Mouse (Mus musculus) neural tube, embryonic 13.5 days (tissue): ENCODE data around the gene Sptssb. TPM values are rescaled to one million over a fixed set of nuclear protein-coding genes. Genes with fewer than 3 reads are reported as not detected.

Experiments used
- ATAC-seq: fragments of 200-750 bp; cut with Nextera tagmentation; 2 replicates; pipeline ENCODE4 v1.8.0; 2017; ENCODE audit warnings: low read depth, mild to moderate bottlenecking, moderate TSS enrichment, moderate library complexity
- H3K27ac ChIP-seq: fragments of 300-500 bp; sonication (generic); replicated peaks from 2 replicates; pipeline ENCODE4 v1.5.1; 2015; ENCODE audit warnings: moderate library complexity, mild to moderate bottlenecking, inconsistent platforms
- H3K27me3 ChIP-seq: fragments of 300-500 bp; sonication (generic); 2 replicates; pipeline ENCODE4 v1.6.1; 2015; ENCODE audit warnings: mild to moderate bottlenecking, inconsistent platforms
- H3K36me3 ChIP-seq: fragments of 300-500 bp; sonication (generic); 2 replicates; pipeline ENCODE4 v1.6.1; 2015; ENCODE audit warnings: mild to moderate bottlenecking, inconsistent platforms
- H3K4me1 ChIP-seq: fragments of 300-500 bp; sonication (generic); replicated peaks from 2 replicates; pipeline ENCODE4 v1.6.1; 2015; ENCODE audit warnings: inconsistent platforms
- H3K4me2 ChIP-seq: fragments of 300-500 bp; sonication (generic); 2 replicates; pipeline ENCODE4 v1.6.1; 2015; ENCODE audit warnings: inconsistent platforms, mild to moderate bottlenecking, moderate library complexity
- H3K4me3 ChIP-seq: fragments of 300-500 bp; sonication (generic); 2 replicates; pipeline ENCODE4 v1.5.1; 2015; ENCODE audit warnings: mild to moderate bottlenecking, inconsistent platforms
- H3K9ac ChIP-seq: fragments of 300-500 bp; sonication (generic); 2 replicates; pipeline ENCODE4 v1.6.1; 2015; ENCODE audit warnings: moderate library complexity, mild to moderate bottlenecking, inconsistent platforms
- H3K9me3 ChIP-seq: fragments of 300-500 bp; sonication (generic); 2 replicates; pipeline ENCODE4 v1.6.1; 2016; ENCODE audit warnings: inconsistent platforms
- WGBS: fragments of 180-500 bp; shearing (Covaris S2); methylation state at CpG from one replicate; pipeline ENCODE4 v1.1.7; 2015; 5-methylcytosine and 5-hydroxymethylcytosine counted together
- polyA plus RNA-seq: library from polyadenylated mRNA; unstranded; fragments of >200 nt; fragmentation: Nextera tagmentation; extraction: Ambion mirVana; gene quantifications from 2 replicates; pipeline ENCODE4 v1.2.1, GENCODE M21; 2015

Sptssb gene
- polyA plus RNA-seq, 1 experiment from 2014 or later = 0.74 TPM

DNA sequence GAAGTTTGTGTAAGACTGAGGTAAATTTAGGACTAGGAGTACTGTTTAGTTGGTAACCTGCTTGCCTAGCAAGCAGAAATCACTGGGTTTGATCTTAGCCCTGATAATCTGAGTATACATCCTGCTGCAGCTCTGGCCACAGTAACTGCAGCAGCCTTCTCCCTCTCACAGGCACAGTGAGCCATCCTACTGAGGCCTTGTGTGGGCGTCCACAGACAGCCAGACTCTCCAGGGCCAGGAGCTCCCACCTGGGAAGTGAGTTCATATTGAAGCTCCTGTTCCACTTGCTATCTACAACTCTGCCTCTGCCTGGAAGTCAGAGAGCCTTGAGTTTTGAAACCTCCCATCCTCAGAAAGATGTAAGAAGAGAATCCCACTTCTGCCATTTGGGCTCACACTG is 24.0 kb upstream of the Sptssb start:
- Histone ChIP-seq H3K4me3 (no peak overlapping the region), H3K27ac (no peak overlapping the region), H3K4me1 (no peaks in the 10 kb centered on the region), H3K9ac (no peak overlapping the region), H3K36me3 (no peaks in the 10 kb centered on the region), H3K4me2 (no peak overlapping the region), H3K9me3 (no peaks in the 10 kb centered on the region), H3K27me3 (no peaks in the 10 kb centered on the region)
- ATAC-seq = no peak
- WGBS = 72% methylated on average over 1 of the region's 1 CpGs

DNA sequence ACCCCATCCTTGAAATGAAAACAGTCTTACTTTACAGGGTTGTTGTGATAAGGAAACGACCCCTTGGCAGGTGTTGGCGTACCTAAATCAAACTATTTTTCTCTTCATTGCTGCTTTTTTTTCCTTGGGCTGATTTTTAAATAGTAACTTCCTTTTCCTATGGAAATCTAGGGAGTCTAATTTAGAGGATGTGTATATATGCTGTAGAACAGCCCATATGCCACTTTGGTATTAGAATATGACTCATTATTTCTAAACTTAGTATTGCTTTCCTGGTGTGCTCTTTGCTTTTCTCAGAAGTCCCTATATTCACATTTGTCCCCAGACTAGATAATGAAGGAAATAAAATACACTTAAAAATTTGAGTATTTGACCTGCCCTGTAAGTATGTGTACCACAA is 17.8 kb upstream of the Sptssb start:
- Histone ChIP-seq H3K4me3 (no peak overlapping the region), H3K27ac (no peak overlapping the region), H3K4me2 (no peak overlapping the region), H3K9ac (no peak overlapping the region), H3K4me1 (no peaks in the 10 kb centered on the region), H3K27me3 (no peaks in the 10 kb centered on the region), H3K36me3 (no peaks in the 10 kb centered on the region), H3K9me3 (no peaks in the 10 kb centered on the region)
- WGBS = 92% methylated on average over 2 of the region's 2 CpGs
- ATAC-seq = no peak

DNA sequence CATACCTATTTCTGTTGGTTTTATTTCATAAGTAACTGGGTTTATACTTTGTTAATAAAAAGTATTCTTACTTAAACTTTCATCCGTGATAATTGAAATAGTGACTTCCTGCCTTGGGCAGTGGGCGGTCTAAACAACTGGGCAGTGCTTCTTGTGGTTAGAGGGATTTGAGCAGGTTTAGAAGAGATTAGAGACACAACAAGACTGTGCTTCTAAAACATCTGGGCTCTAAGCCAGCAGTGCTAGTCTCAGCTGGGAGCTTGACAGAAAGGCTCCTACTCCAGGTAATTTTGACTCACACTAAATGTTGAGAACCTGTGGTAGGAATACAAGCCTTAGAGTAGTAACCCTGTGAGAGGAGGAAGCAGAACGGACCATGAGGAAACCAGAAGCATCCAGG is 15.0 kb upstream of the Sptssb start:
- Histone ChIP-seq H3K27me3 (no peaks in the 10 kb centered on the region), H3K9me3 (no peaks in the 10 kb centered on the region), H3K9ac (no peak overlapping the region), H3K4me3 (no peak overlapping the region), H3K36me3 (no peaks in the 10 kb centered on the region), H3K4me2 (no peak overlapping the region), H3K27ac (no peak overlapping the region), H3K4me1 (no peaks in the 10 kb centered on the region)
- no peak for ATAC-seq
- WGBS = 89% methylated on average over 3 of the region's 3 CpGs

DNA sequence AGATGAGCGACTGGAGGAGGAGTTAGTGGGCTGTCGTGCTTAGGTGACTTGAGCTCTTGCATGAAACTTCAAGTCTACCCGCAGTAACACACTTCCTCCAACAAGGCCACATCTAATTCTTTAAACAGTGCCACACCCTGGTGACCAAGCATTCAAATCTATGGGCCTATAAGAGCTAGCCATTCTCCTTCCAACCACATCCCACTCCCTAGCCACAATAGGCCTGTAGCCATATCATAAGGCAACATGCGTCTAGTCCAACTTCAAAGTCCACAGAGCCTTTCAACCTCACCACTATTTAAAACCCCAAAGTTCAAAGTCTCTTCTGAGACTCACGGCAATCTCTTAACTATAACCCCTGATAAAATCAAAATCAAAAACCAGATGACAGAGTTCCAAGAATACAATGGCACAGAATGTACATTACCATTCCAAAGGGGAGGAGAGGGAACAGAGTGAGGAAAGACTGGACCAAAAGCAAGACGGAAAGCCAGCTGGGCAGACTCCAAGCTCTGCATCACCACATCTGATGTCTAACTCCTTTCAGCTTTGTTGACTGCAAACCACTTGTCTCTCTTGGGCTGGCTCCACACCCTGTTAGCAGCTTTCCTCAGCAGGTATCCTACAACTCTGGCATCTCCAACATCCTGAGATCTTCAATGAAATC is 13.1 kb upstream of the Sptssb start:
- H3K4me3 ChIP-seq = no peak overlapping the region
- WGBS = 82% methylated on average over 6 of the region's 6 CpGs
- no peaks in the 10 kb centered on the region for H3K36me3 ChIP-seq
- H3K9me3 ChIP-seq = no peaks in the 10 kb centered on the region
- H3K27me3 ChIP-seq = no peaks in the 10 kb centered on the region
- no peak overlapping the region for H3K9ac ChIP-seq
- no peaks in the 10 kb centered on the region for H3K4me1 ChIP-seq
- H3K27ac ChIP-seq = no peak overlapping the region
- H3K4me2 ChIP-seq = no peak overlapping the region
- ATAC-seq = no peak

DNA sequence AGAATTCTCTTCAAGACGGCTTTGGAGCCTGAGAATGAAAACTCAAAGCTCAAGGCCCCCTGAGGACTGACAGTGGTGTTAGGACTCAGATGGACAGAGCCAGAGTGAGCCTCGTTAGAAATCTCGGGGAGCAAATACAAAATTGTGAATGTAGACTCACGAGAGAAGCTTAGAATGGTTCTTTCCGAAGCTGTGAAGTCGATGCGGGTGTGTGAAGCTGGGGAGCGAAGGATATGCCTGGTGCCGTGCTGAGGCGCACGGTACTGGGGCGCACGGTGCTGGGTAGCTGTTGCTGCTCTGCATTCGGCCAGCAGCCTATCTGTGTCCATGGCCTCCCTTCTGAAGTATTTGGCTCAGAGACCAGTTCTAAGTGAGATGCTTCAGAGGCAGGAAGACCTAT is 11.4 kb upstream of the Sptssb start:
- Histone ChIP-seq H3K9me3 (no peaks in the 10 kb centered on the region), H3K36me3 (no peaks in the 10 kb centered on the region), H3K4me1 (no peaks in the 10 kb centered on the region), H3K9ac (no peak overlapping the region), H3K27ac (no peak overlapping the region), H3K4me2 (no peak overlapping the region), H3K4me3 (no peak overlapping the region), H3K27me3 (no peaks in the 10 kb centered on the region)
- ATAC-seq = no peak
- WGBS = 89% methylated on average over 14 of the region's 14 CpGs

DNA sequence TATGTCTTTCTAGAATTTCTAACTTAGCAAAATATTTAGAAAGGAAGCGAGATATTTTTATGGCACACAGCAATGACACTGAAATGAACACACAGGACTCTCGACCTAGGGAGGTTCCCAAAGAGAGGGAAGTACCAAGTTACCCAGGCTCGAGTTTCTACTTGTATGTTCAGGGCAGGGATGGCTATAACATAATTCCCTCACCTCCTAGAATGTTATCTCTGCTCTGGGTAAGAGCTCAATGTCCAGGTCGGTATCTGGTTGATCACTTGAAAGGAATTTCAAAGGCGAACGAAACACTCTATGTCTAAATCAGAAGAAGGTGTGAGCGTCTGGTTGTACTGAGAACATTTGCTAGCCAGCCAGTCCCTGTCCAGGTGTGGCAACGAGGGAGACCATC is 10.0 kb upstream of the Sptssb start:
- Histone ChIP-seq H3K27ac (no peak overlapping the region), H3K9ac (no peak overlapping the region), H3K4me1 (no peaks in the 10 kb centered on the region), H3K27me3 (no peaks in the 10 kb centered on the region), H3K36me3 (no peaks in the 10 kb centered on the region), H3K4me2 (no peak overlapping the region), H3K4me3 (no peak overlapping the region), H3K9me3 (no peaks in the 10 kb centered on the region)
- WGBS = 83% methylated on average over 8 of the region's 8 CpGs
- ATAC-seq = no peak

DNA sequence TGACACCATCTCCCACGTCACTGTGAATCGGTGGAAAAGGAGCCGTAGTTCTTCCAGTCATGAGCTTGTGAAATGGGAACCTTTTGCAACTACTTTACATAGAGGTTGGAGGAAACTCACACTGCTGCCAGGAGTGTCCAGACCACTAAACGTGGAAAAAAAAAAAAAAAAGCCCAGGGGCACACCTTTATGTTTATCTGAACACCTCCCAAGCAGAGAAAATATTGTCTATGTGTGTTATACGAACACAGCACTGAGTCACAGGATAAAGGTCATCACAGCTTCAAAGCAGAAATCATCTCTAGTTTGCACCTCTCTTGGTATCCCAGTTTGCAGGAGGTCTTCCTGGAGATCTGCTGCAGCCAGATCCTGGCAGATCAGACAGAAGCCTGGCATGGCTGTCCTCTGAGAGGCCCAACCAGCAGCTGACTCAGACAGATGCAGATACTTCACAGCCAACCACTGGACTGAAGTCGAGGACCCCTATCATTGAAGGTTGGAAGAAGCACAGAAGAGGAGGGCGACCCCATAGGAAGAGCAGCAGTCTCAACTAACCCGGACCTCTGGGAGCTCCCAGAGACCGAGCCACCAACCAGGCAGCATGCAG is 2.2 kb upstream of the Sptssb start:
- peak overlapping the region; percentile 62; the same call in 1 of the 2 replicates for H3K9ac ChIP-seq
- no peaks in the 10 kb centered on the region for H3K36me3 ChIP-seq
- peaks cover 18% of the 10 kb centered on the region for H3K27me3 ChIP-seq
- H3K9me3 ChIP-seq = no peaks in the 10 kb centered on the region
- no peak overlapping the region for H3K27ac ChIP-seq
- peaks cover 21% of the 10 kb centered on the region for H3K4me1 ChIP-seq
- peak overlapping the region; percentile 48 for H3K4me3 ChIP-seq
- no peak for ATAC-seq
- H3K4me2 ChIP-seq = peak overlapping the region; percentile 83
- 61% methylated on average over 9 of the region's 9 CpGs for WGBS

DNA sequence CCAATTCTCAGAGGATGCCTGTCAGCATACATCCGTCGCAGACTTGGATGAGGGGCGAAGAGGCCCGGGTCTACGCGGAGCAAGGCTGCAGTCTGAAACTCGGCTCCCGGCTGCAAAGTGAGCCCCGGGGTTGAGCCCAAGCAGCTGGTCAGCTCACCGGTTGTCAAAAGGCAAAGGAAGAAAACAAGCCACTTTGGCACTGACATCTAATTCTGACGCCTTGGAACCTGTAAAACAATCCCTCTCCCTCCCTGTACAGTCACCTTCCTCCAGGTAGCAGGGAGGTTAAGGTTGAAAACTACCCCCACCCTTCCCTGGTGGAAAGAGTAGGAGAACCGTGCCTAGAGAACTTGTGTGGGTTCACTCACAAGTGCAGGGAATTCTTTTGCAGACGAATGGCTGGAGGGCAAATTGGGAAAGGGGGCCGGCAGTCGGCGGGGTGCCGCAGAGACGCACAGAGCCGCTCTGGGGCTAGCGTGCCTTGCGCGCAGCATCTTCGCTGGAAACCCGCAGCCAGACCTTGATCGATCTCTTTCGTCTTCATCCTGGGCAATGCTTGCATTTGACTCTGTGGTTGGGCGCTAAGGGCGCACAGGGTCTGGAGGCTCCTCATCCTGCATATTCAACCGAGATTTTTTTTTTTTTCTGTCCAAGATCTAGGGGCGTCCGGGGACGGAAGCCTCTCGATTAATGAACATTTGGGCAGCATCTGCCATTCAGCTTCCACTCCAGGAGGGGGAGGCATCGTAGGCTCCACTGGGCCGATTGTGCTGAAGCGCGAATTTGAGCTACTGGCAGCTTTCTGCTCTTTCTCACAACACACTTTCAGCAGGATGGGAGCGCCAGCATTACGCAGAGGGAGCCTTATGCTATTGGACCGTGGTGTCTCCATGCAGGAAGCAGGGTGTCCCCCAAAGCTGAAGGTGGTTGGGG is 1.1 kb upstream of the Sptssb start:
- H3K4me3 ChIP-seq = peak overlapping the region; percentile 48
- H3K27me3 ChIP-seq = peaks cover 18% of the 10 kb centered on the region
- peak; percentile 84 for ATAC-seq
- H3K27ac ChIP-seq = 0 out of 2 replicates have a peak overlapping the region, but pooled peaks have one; percentile 6
- H3K9me3 ChIP-seq = no peaks in the 10 kb centered on the region
- H3K36me3 ChIP-seq = no peaks in the 10 kb centered on the region
- H3K4me1 ChIP-seq = peaks cover 21% of the 10 kb centered on the region
- WGBS = under 1% methylated on average over 40 of the region's 40 CpGs
- peak overlapping the region; percentile 62 for H3K9ac ChIP-seq
- peak overlapping the region; percentile 83 for H3K4me2 ChIP-seq

DNA sequence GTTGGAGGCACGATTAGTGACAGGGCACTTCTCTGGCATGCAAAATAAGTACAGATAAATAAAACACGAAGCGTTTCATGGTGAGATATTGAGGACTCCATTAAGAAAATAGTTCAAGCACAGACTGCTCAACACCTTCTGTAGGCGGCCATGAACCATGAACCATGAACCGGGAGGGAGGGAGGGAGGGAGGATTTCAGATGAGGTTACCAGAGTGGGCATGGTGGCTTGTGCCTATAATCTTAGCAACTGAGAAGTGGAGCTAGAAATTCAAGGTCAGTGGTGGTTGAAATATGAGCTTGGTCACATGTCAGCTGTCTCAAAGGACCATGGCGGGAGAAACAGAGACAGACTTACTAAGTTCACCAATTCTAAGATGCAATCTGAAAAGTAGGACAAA is 20.3 kb downstream of the Sptssb start:
- Histone ChIP-seq H3K4me1 (no peaks in the 10 kb centered on the region), H3K4me3 (no peak overlapping the region), H3K27ac (no peak overlapping the region), H3K9ac (no peak overlapping the region), H3K9me3 (no peaks in the 10 kb centered on the region), H3K4me2 (no peak overlapping the region), H3K27me3 (no peaks in the 10 kb centered on the region), H3K36me3 (no peaks in the 10 kb centered on the region)
- no peak for ATAC-seq
- WGBS = 86% methylated on average over 6 of the region's 6 CpGs

DNA sequence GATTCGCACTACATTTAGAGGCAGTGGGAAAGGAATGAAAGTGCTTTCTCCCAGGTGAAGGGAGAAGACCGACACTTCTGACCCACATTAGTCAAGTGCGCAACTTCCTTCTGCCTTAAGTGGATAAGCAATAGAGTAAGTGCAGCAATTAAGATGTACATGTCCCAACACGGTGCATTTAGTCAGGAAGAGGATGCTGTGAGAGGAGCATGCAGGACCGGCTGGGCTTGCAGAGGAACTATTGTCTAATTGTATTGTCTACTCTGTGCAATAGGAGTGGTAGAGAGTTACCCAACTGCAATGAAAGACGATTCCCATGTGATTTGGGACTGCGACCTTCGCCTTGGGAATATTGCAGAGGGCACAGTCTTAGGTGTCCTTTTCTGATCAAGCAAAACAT is 30.2 kb downstream of the Sptssb start:
- Histone ChIP-seq H3K27ac (no peak overlapping the region), H3K9ac (no peak overlapping the region), H3K4me3 (no peak overlapping the region), H3K4me1 (no peaks in the 10 kb centered on the region), H3K36me3 (no peaks in the 10 kb centered on the region), H3K9me3 (no peaks in the 10 kb centered on the region), H3K4me2 (no peak overlapping the region), H3K27me3 (no peaks in the 10 kb centered on the region)
- no peak for ATAC-seq
- WGBS = 88% methylated on average over 8 of the region's 8 CpGs

DNA sequence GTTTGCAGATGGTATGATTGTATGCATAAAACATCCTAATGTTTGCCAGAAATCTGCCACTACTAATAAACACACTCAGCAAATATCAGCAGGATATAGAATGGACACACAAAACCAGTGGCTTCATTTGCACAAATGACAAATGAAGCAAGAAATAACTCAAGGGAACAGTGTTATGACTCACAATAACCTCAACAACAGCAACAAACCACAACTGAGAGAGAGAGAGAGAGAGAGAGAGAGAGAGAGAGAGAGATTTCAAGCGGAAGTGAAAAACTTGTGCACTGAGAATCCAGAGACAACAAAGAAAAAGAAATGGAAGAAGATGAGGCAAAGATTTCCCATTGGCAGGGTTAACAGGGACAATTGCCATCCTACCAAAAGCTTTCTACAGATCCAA is 35.2 kb downstream of the Sptssb start:
- no peak overlapping the region for H3K27ac ChIP-seq
- no peak for ATAC-seq
- no peaks in the 10 kb centered on the region for H3K27me3 ChIP-seq
- H3K36me3 ChIP-seq = no peaks in the 10 kb centered on the region
- no peaks in the 10 kb centered on the region for H3K9me3 ChIP-seq
- no peak overlapping the region for H3K4me2 ChIP-seq
- no peak overlapping the region for H3K9ac ChIP-seq
- WGBS = 93% methylated on average over 1 of the region's 1 CpGs
- no peak overlapping the region for H3K4me3 ChIP-seq
- H3K4me1 ChIP-seq = no peaks in the 10 kb centered on the region

DNA sequence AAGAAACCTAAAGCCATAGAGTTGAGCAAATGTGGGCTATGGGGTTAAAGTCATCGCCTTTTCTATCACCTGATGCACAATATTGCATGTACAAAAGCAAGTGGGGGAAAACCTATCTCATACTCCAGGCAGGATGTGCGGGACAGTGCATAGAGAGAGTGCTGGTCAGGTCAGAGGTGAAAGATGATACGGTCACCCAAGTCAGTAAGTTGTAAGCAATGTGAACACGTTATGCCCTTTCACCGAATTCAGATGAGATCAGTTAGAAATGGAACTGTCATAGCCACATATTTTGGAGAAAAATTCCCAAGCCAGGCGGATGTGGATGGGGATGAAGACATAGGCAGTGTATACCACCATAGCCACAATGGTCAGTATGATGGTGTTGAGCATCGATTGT is 39.1 kb downstream of the Sptssb start:
- H3K36me3 ChIP-seq = no peaks in the 10 kb centered on the region
- H3K27me3 ChIP-seq = no peaks in the 10 kb centered on the region
- no peaks in the 10 kb centered on the region for H3K9me3 ChIP-seq
- H3K4me3 ChIP-seq = no peak overlapping the region
- no peak overlapping the region for H3K27ac ChIP-seq
- H3K4me1 ChIP-seq = 0 out of 2 replicates have a peak, but pooled peaks cover 4% of the 10 kb centered on the region
- 83% methylated on average over 7 of the region's 7 CpGs for WGBS
- no peak overlapping the region for H3K4me2 ChIP-seq
- ATAC-seq = no peak
- H3K9ac ChIP-seq = no peak overlapping the region
